Mouse (Mus musculus) liver, postnatal 0 days (tissue): ENCODE results near the gene Mpdu1. TPM values are rescaled to one million over a fixed set of nuclear protein-coding genes. Genes with fewer than 3 reads are reported as not detected.

Source experiments
- ATAC-seq: fragments of 200-750 bp; cut with Nextera tagmentation; 2 replicates; pipeline ENCODE4 v1.8.0; 2017; ENCODE audit warnings: mild to moderate bottlenecking, moderate library complexity
- DNase-seq: peaks from one replicate; pipeline ENCODE4 v3.0.0-alpha.2; 2016
- H3K27ac ChIP-seq: fragments of 300-500 bp; sonication (generic); 2 replicates; pipeline ENCODE4 v1.5.1; 2014; ENCODE audit warnings: antibody characterized with exemption, moderate library complexity, mild to moderate bottlenecking, low read depth
- H3K27me3 ChIP-seq: fragments of 300-500 bp; sonication (generic); 2 replicates; pipeline ENCODE4 v1.6.1; 2014; ENCODE audit warnings: low read length, control low read depth, mixed read lengths; ENCODE audit not compliant: insufficient read depth
- H3K36me3 ChIP-seq: fragments of 300-500 bp; sonication (generic); replicated peaks from 2 replicates; pipeline ENCODE4 v1.6.1; 2014; ENCODE audit warnings: mild to moderate bottlenecking, control low read depth, low read length, moderate library complexity, mixed read lengths; ENCODE audit not compliant: insufficient read depth
- H3K4me1 ChIP-seq: fragments of 300-500 bp; sonication (generic); 2 replicates; pipeline ENCODE4 v1.6.1; 2014; ENCODE audit warnings: antibody characterized with exemption, mild to moderate bottlenecking, control low read depth; ENCODE audit not compliant: insufficient read depth
- H3K4me2 ChIP-seq: fragments of 300-500 bp; sonication (generic); 2 replicates; pipeline ENCODE4 v1.6.1; 2014; ENCODE audit warnings: low read depth, mild to moderate bottlenecking, low read length, moderate library complexity, mixed read lengths
- H3K4me3 ChIP-seq: fragments of 300-500 bp; sonication (generic); 2 replicates; pipeline ENCODE4 v1.5.1; 2014; ENCODE audit warnings: low read depth, low read length
- H3K9ac ChIP-seq: fragments of 300-500 bp; sonication (generic); replicated peaks from 2 replicates; pipeline ENCODE4 v1.6.1; 2014; ENCODE audit warnings: mild to moderate bottlenecking, moderate library complexity
- H3K9me3 ChIP-seq: fragments of 300-500 bp; sonication (generic); 2 replicates; pipeline ENCODE4 v1.6.1; 2016; ENCODE audit warnings: mild to moderate bottlenecking, control low read depth, low read length, mixed read lengths
- CTCF ChIP-seq: sonication (generic); IDR thresholded peaks from 2 replicates; pipeline ENCODE4 v1.5.1; 2016; ENCODE audit warnings: antibody characterized with exemption, low read depth
- EP300 ChIP-seq: IDR thresholded peaks from 2 replicates; pipeline ENCODE4 v1.6.1; 2016; ENCODE audit warnings: antibody characterized with exemption, low read depth, mild to moderate bottlenecking
- whole genome bisulfite sequencing: fragments of 180-500 bp; shearing (Covaris S2); extraction: QIAGEN DNeasy Blood & Tissue Kit; methylation state at CpG from one replicate; pipeline ENCODE4 v1.1.7; 2014; ENCODE audit not compliant: insufficient replicate concordance; 5-methylcytosine and 5-hydroxymethylcytosine counted together
- polyA plus RNA-seq: library from polyadenylated mRNA; unstranded; fragments of >200 nt; fragmentation: Nextera tagmentation; extraction: Ambion mirVana; gene quantifications from 2 replicates; pipeline ENCODE4 v1.2.1, GENCODE M21; 2015

Mpdu1 gene
- polyA plus RNA-seq, 1 experiment from 2014 or later: 41.0 TPM

DNA sequence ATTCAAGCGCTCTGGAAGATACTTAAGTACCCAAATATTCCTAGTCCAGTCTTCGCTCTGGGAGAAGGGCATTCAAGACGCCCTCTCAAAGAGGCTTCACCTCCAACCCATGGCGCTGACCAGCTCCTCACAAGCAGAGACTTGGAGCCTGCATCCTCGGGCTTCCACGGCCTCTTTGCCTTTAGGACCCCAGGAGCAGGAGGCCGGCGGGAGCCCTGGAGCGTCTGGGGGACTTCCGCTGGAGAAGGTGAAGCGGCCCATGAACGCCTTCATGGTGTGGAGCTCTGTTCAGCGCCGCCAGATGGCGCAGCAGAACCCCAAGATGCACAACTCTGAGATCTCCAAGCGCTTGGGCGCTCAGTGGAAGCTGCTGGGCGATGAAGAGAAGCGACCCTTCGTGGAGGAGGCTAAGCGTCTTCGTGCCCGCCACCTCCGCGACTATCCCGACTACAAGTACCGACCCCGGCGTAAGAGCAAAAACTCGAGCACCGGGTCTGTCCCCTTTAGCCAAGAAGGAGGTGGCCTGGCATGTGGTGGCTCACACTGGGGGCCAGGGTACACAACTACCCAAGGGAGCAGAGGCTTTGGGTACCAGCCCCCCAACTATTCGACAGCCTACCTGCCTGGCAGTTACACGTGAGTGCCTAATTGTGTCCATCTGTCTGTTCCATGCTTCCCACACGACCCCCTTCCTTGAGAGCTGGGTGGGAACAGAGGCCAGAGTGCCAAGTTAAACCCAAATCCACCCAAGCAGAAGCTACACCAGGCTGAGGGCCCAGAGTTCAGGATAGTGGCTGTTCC is 7.0 kb downstream of the Mpdu1 start, which contains the start of gene Sox15:
Gene Sox15, plus strand, starts transcription at position 51 of the 801 bp plus-strand sequence.
- peak; percentile 60 for ATAC-seq
- H3K27me3 ChIP-seq: no peaks in the 10 kb centered on the region
- 36% methylated on average over 34 of the region's 34 CpGs for WGBS
- 0 out of 2 replicates have a peak within 1 kb of the TSS, but pooled peaks have one; percentile 9 for H3K4me2 ChIP-seq
- H3K4me1 ChIP-seq: peaks cover 5% of the 10 kb centered on the region
- DNase-seq: peak; percentile 71
- no peak within 1 kb of the TSS for H3K4me3 ChIP-seq
- peaks cover 56% of the 10 kb centered on the region for H3K36me3 ChIP-seq
- H3K9ac ChIP-seq: no peak within 1 kb of the TSS
- TF ChIP-seq CTCF: peak; percentile 81
- TF ChIP-seq EP300: no peak
- H3K9me3 ChIP-seq: no peaks in the 10 kb centered on the region
- peak within 1 kb of the TSS; percentile 49 for H3K27ac ChIP-seq

- H3K4me3 ChIP-seq: no peak overlapping the region
- H3K9me3 ChIP-seq: no peaks in the 10 kb centered on the region
- ATAC-seq: no peak
- H3K36me3 ChIP-seq: peaks cover 61% of the 10 kb centered on the region
- DNase-seq: no peak
- H3K4me1 ChIP-seq: peaks cover 5% of the 10 kb centered on the region
- H3K27ac ChIP-seq: peak overlapping the region; percentile 49
- no peaks in the 10 kb centered on the region for H3K27me3 ChIP-seq
- 0 out of 2 replicates have a peak overlapping the region, but pooled peaks have one; percentile 9 for H3K4me2 ChIP-seq
- 36% methylated on average over 9 of the region's 9 CpGs for WGBS
- no peak for TF ChIP-seq EP300
- no peak for TF ChIP-seq CTCF
- H3K9ac ChIP-seq: no peak overlapping the region
These were observed 7.7 kb downstream of the Mpdu1 start for GRCm38 (mm10) chr11:69654760-69655159.

DNA sequence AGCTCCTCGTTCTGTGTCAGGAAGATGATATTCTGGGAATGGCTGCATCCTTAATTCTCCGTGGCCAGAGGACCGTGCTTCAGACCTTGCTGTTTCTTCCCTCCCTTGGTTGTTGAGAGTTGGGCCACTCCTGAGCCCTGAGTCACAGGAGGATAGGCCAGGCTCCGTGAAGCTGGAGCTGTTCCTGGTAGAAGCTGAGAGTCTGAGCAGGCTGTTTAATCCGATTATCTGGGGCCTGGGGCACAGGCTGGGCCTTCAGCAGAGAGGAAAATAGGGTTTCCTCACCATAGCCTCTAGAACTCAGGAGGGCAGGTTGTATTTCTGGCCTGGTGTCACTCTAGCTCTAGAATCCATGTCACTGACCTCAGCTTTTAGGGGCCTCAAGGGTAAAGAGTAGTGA is 9.0 kb downstream of the Mpdu1 start:
- 70% methylated on average over 5 of the region's 5 CpGs for WGBS

DNA sequence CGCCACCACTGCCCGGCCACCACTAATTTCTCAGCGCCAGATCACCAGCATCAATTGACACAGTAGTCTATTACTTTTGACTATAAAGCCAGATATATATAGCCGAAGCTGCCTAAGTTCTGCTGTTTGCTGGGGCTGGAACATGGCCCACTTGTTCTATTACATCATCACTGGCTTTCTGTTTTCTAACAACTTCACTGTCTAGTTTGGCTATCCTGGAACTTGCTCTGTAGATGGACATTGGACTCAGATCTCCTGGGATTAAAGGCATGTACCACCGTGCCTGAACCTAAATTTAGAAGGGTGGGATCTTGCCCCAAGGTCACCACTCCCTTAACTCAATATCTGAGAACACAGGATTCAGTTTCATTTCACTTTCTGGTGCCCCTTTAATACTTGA is 16.6 kb downstream of the Mpdu1 start:
- Histone ChIP-seq H3K4me3 (no peak overlapping the region), H3K27ac (peak overlapping the region; percentile 44; the same call in 1 of the 2 replicates), H3K9me3 (no peaks in the 10 kb centered on the region), H3K36me3 (peaks cover 78% of the 10 kb centered on the region), H3K27me3 (no peaks in the 10 kb centered on the region), H3K4me2 (no peak overlapping the region), H3K4me1 (no peaks in the 10 kb centered on the region), H3K9ac (no peak overlapping the region)
- 75% methylated on average over 5 of the region's 5 CpGs for WGBS
- ATAC-seq (peak; percentile 70), DNase-seq (no peak)
- TF ChIP-seq EP300 (no peak), CTCF (no peak)

More for the DNA sequence above, 9.0 kb downstream of the Mpdu1 start:
- Histone ChIP-seq H3K9me3 (no peaks in the 10 kb centered on the region), H3K27ac (no peak overlapping the region), H3K4me2 (no peak overlapping the region), H3K36me3 (peaks cover 67% of the 10 kb centered on the region), H3K4me3 (no peak overlapping the region), H3K4me1 (peaks cover 5% of the 10 kb centered on the region), H3K9ac (no peak overlapping the region), H3K27me3 (no peaks in the 10 kb centered on the region)
- ATAC-seq (no peak), DNase-seq (no peak)
- no peak for TF ChIP-seq CTCF
- TF ChIP-seq EP300: no peak

DNA sequence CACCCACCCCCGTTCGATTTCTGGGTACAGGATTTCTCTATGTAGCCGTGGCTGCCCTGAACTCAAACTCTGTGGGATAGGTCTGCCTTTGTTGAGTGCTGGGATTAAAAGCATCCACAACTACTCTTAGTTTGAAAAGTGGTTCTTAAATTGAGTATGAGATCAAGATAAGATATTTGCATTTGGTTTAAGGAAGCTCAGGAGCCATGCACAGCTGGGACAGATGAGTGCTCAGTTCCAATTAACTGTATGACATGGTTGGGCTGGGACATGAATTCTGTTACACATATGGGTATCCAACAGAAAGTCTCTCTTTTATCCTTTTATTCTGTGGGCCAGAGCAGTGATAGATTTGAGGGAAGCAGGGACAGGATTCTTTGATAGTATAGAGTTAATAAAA is 27.0 kb downstream of the Mpdu1 start:
- Histone ChIP-seq H3K9ac (no peak overlapping the region), H3K4me3 (no peak overlapping the region), H3K27ac (no peak overlapping the region), H3K36me3 (peaks cover 15% of the 10 kb centered on the region), H3K4me2 (0 out of 2 replicates have a peak overlapping the region, but pooled peaks have one; percentile 13), H3K9me3 (no peaks in the 10 kb centered on the region), H3K27me3 (no peaks in the 10 kb centered on the region), H3K4me1 (peaks cover 22% of the 10 kb centered on the region)
- ATAC-seq (no peak), DNase-seq (no peak)
- WGBS: 82% methylated on average over 3 of the region's 3 CpGs
- TF ChIP-seq EP300 (no peak), CTCF (no peak)

- under 1% methylated on average over 40 of the region's 50 CpGs for WGBS
- Histone ChIP-seq H3K27me3 (no peaks in the 10 kb centered on the region), H3K36me3 (peaks cover 4% of the 10 kb centered on the region; the same call in 1 of the 2 replicates), H3K4me3 (peak overlapping the region; percentile 87), H3K9ac (peak overlapping the region; percentile 96), H3K4me2 (peak overlapping the region; percentile 88), H3K27ac (peak overlapping the region; percentile 97), H3K4me1 (peaks cover 22% of the 10 kb centered on the region), H3K9me3 (no peaks in the 10 kb centered on the region)
- ATAC-seq: peak; percentile 56
- no peak for TF ChIP-seq EP300
- no peak for TF ChIP-seq CTCF
- DNase-seq: no peak
These were observed 29.1 kb downstream of the Mpdu1 start for GRCm38 (mm10) chr11:69633128-69633866.
